Mouse (Mus musculus): Measurements from ENCODE around the gene Plk2. TPM values are rescaled to one million over a fixed set of nuclear protein-coding genes. Genes with fewer than 3 reads are reported as not detected.
"Not testable (repeated sequence)": the region's sequence is repeated elsewhere in the genome, so short reads cannot be mapped to it uniquely, and the experiment has no call there.

Gene Plk2
- polyA plus RNA-seq, 1 experiment from 2014 or later = 109 TPM

GRCm38 (mm10) chr13:110392631-110393030 is 2.2 kb upstream of the Plk2 start:
- H3K4me2 ChIP-seq = no peak overlapping the region
- ATAC-seq (ENCODE audit: insufficient read depth, low FRiP score, low read depth) = no peak
- H3K9ac ChIP-seq = no peak overlapping the region
- no peaks in the 10 kb centered on the region for H3K27me3 ChIP-seq (replicated peaks)
- H3K36me3 ChIP-seq = peaks cover 1% of the 10 kb centered on the region
- 40% methylated on average over 3 of the region's 3 CpGs for WGBS
- no peak overlapping the region for H3K27ac ChIP-seq
- H3K4me3 ChIP-seq (replicated peaks) = no peak overlapping the region
- peaks cover 6% of the 10 kb centered on the region; the same call in 1 of the 2 replicates for H3K4me1 ChIP-seq
- no peaks in the 10 kb centered on the region for H3K9me3 ChIP-seq

DNA sequence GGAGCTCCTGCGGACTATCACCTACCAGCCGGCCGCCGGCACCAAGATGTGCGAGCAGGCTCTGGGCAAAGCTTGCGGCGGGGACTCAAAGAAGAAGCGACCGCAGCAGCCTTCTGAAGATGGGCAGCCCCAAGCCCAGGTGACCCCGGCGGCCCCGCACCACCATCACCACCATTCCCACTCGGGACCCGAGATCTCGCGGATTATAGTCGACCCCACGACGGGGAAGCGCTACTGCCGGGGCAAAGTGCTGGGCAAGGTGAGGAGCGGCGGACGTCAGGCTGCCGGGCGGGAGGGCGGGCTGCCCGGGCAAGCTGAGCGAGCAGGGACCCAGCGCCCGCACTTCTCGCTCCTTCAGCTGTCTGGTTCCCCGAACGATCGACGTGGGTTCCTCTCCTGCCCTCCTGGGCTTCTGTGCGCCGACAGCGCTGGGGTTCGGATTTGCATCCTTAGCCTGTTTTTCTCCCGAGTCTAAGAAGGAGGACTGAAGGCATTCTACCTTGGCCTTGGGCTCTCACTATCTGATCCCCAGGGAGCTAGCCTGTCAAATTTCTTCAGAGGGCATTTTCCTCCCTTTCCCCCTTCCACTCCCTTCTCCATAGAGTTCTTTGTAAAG is 441 bp downstream of the Plk2 start:
- peak overlapping the region; percentile 71 for H3K9ac ChIP-seq
- no peaks in the 10 kb centered on the region for H3K9me3 ChIP-seq
- under 1% methylated on average over 39 of the region's 41 CpGs for WGBS
- peak overlapping the region; percentile 71 for H3K4me3 ChIP-seq (replicated peaks)
- ATAC-seq (ENCODE audit: insufficient read depth, low FRiP score, low read depth) = peak; percentile 3; the same call in 1 of the 2 replicates
- peak overlapping the region; percentile 97 for H3K4me2 ChIP-seq
- peaks cover 22% of the 10 kb centered on the region for H3K36me3 ChIP-seq
- H3K27ac ChIP-seq = peak overlapping the region; percentile 77
- peaks cover 6% of the 10 kb centered on the region; the same call in 1 of the 2 replicates for H3K4me1 ChIP-seq
- H3K27me3 ChIP-seq (replicated peaks) = no peaks in the 10 kb centered on the region

- no peaks in the 10 kb centered on the region for H3K9me3 ChIP-seq
- peak overlapping the region; percentile 71 for H3K4me3 ChIP-seq (replicated peaks)
- under 1% methylated on average over 21 of the region's 21 CpGs for WGBS
- H3K9ac ChIP-seq = peak overlapping the region; percentile 71; the same call in 1 of the 2 replicates
- peak overlapping the region; percentile 97 for H3K4me2 ChIP-seq
- ATAC-seq (ENCODE audit: insufficient read depth, low FRiP score, low read depth) = no peak
- H3K27me3 ChIP-seq (replicated peaks) = no peaks in the 10 kb centered on the region
- peaks cover 6% of the 10 kb centered on the region; the same call in 1 of the 2 replicates for H3K4me1 ChIP-seq
- peaks cover 28% of the 10 kb centered on the region for H3K36me3 ChIP-seq
- H3K27ac ChIP-seq = peak overlapping the region; percentile 77; the same call in 1 of the 2 replicates
These were observed 1.3 kb downstream of the Plk2 start for GRCm38 (mm10) chr13:110395916-110396685.

- Histone ChIP-seq H3K9me3 (no peaks in the 10 kb centered on the region), H3K27ac (no peak overlapping the region), H3K27me3 (replicated peaks) (no peaks in the 10 kb centered on the region), H3K4me3 (replicated peaks) (peak overlapping the region; percentile 23), H3K4me1 (peaks cover 3% of the 10 kb centered on the region; the same call in 1 of the 2 replicates), H3K9ac (no peak overlapping the region), H3K36me3 (peaks cover 30% of the 10 kb centered on the region), H3K4me2 (peak overlapping the region; percentile 35)
- 81% methylated on average over 8 of the region's 8 CpGs for WGBS
- no peak for ATAC-seq (ENCODE audit: insufficient read depth, low FRiP score, low read depth)
These were observed 2.9 kb downstream of the Plk2 start for GRCm38 (mm10) chr13:110397750-110398149.

GRCm38 (mm10) chr13:110398513-110399270 is 3.8 kb downstream of the Plk2 start:
- peak overlapping the region; percentile 44; the same call in 1 of the 2 replicates for H3K27ac ChIP-seq
- H3K36me3 ChIP-seq = peaks cover 30% of the 10 kb centered on the region
- H3K27me3 ChIP-seq (replicated peaks) = no peaks in the 10 kb centered on the region
- WGBS = 71% methylated on average over 24 of the region's 24 CpGs
- H3K4me1 ChIP-seq = peaks cover 3% of the 10 kb centered on the region; the same call in 1 of the 2 replicates
- H3K9me3 ChIP-seq = no peaks in the 10 kb centered on the region
- H3K4me2 ChIP-seq = peak overlapping the region; percentile 35
- ATAC-seq (ENCODE audit: insufficient read depth, low FRiP score, low read depth) = no peak
- no peak overlapping the region for H3K9ac ChIP-seq
- H3K4me3 ChIP-seq (replicated peaks) = peak overlapping the region; percentile 23

DNA sequence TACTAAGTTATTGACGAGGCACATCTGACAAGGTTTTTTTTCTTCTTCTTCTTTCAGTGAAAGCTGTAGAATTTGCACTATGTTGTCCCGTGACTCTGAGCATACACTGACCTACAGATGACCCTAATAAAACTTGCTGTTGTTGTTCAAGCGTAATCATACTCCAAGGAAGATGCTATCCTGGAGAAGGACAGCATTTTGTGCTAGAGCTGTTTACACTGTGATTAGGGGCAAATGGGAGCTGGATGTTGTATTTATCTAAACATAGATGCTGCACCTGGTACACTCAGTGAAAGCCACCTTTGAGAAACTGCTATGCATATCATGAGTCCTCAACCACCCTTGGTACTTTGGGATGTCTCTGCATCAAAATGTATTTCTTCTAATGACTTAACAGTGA is 6.6 kb downstream of the Plk2 start:
- Histone ChIP-seq H3K9me3 (no peaks in the 10 kb centered on the region), H3K4me2 (no peak overlapping the region), H3K27ac (no peak overlapping the region), H3K36me3 (peaks cover 30% of the 10 kb centered on the region), H3K4me1 (peaks cover 3% of the 10 kb centered on the region; the same call in 1 of the 2 replicates), H3K27me3 (replicated peaks) (no peaks in the 10 kb centered on the region), H3K9ac (no peak overlapping the region), H3K4me3 (replicated peaks) (no peak overlapping the region)
- no peak for ATAC-seq (ENCODE audit: insufficient read depth, low FRiP score, low read depth)
- 61% methylated on average over 3 of the region's 3 CpGs for WGBS

- H3K36me3 ChIP-seq = peaks cover 30% of the 10 kb centered on the region
- H3K27ac ChIP-seq = no peak overlapping the region
- ATAC-seq (ENCODE audit: insufficient read depth, low FRiP score, low read depth) = no peak
- H3K27me3 ChIP-seq (replicated peaks) = no peaks in the 10 kb centered on the region
- peaks cover 1% of the 10 kb centered on the region; the same call in 1 of the 2 replicates for H3K4me1 ChIP-seq
- no peak overlapping the region for H3K4me2 ChIP-seq
- H3K9me3 ChIP-seq = no peaks in the 10 kb centered on the region
- WGBS = 94% methylated on average over 2 of the region's 2 CpGs
- no peak overlapping the region for H3K9ac ChIP-seq
- H3K4me3 ChIP-seq (replicated peaks) = no peak overlapping the region
These were observed 7.0 kb downstream of the Plk2 start for GRCm38 (mm10) chr13:110401877-110402276.

- H3K9me3 ChIP-seq = no peaks in the 10 kb centered on the region
- H3K4me3 ChIP-seq (replicated peaks) = no peak overlapping the region
- H3K4me2 ChIP-seq = no peak overlapping the region
- H3K9ac ChIP-seq = no peak overlapping the region
- peaks cover 14% of the 10 kb centered on the region for H3K36me3 ChIP-seq
- H3K4me1 ChIP-seq = no peaks in the 10 kb centered on the region; the same call in 1 of the 2 replicates
- no peak overlapping the region for H3K27ac ChIP-seq
- ATAC-seq (ENCODE audit: insufficient read depth, low FRiP score, low read depth) = no peak
- H3K27me3 ChIP-seq (replicated peaks) = no peaks in the 10 kb centered on the region
- WGBS = 72% methylated on average over 8 of the region's 8 CpGs
These were observed 9.2 kb downstream of the Plk2 start for GRCm38 (mm10) chr13:110404059-110404458.

- H3K36me3 ChIP-seq; H3K4me3 ChIP-seq (replicated peaks); ATAC-seq (ENCODE audit: insufficient read depth, low FRiP score, low read depth); H3K4me2 ChIP-seq; H3K27ac ChIP-seq; H3K9me3 ChIP-seq; H3K4me1 ChIP-seq; H3K27me3 ChIP-seq (replicated peaks); H3K9ac ChIP-seq: not testable (repeated sequence)
- WGBS = 76% methylated on average over 5 of the region's 5 CpGs
These were observed 9.8 kb downstream of the Plk2 start for GRCm38 (mm10) chr13:110404686-110405085.

DNA sequence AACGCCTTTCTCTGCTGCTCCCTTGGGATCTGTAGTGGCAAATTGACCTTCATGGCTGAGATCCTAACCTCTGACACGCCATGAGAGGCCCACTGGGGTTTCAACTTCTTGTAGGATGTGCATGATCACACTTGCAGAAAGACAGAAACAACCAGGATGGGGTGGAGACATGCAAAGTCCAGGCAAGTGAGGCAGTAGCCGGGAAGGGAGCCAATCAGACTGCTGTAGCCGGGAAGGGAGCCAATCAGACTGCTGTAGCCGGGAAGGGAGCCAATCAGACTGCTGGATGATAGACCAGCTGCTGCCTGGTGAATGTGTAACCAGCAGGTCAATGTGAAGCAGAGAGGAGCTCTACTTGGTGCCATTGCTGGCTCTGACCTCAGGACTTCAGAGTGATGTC is 11.3 kb downstream of the Plk2 start:
- H3K9ac ChIP-seq = no peak overlapping the region
- no peak for ATAC-seq (ENCODE audit: insufficient read depth, low FRiP score, low read depth)
- no peak overlapping the region for H3K27ac ChIP-seq
- WGBS = 75% methylated on average over 5 of the region's 5 CpGs
- H3K27me3 ChIP-seq (replicated peaks) = no peaks in the 10 kb centered on the region
- no peak overlapping the region for H3K4me3 ChIP-seq (replicated peaks)
- peaks cover 1% of the 10 kb centered on the region; the same call in 1 of the 2 replicates for H3K36me3 ChIP-seq
- H3K4me1 ChIP-seq = no peaks in the 10 kb centered on the region
- no peaks in the 10 kb centered on the region for H3K9me3 ChIP-seq
- H3K4me2 ChIP-seq = no peak overlapping the region

DNA sequence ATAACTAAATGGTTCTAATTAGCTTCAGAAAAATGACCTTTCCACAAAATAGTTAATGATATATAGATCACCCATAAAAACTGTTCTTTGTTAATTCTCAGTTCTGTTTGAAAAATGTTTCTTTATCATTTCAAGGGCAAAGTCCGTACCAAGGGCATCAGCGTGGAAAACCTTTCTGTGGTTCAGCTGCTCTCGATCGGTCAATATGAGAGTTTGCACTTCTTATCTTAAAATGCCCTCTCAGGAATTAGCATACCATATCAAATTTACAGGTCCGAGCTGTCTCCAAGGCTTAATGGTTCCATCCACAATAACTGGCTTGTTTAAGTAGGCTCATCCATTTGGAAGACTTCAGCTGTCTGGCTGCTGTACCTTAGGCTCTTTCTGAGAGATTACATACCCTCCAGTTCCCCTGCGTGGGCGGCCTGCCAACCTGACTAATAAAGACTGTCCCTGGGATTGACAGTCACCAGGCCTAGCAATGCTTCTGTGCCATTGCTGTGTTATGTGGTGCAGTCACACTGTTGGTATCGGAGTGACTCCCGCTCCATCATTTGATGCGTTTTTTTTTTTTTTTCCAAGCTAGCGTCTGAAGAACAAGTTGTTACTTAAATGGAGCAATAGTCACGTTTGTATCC is 17.8 kb downstream of the Plk2 start:
- Histone ChIP-seq H3K4me3 (replicated peaks) (no peak overlapping the region), H3K4me2 (no peak overlapping the region), H3K36me3 (no peaks in the 10 kb centered on the region), H3K27me3 (replicated peaks) (no peaks in the 10 kb centered on the region), H3K27ac (no peak overlapping the region), H3K9ac (no peak overlapping the region), H3K4me1 (no peaks in the 10 kb centered on the region), H3K9me3 (no peaks in the 10 kb centered on the region)
- ATAC-seq (ENCODE audit: insufficient read depth, low FRiP score, low read depth) = peak; percentile 68; the same call in 1 of the 2 replicates
- 54% methylated on average over 12 of the region's 12 CpGs for WGBS

All from stomach, embryonic 15.5 days (tissue).